Mouse (Mus musculus): ENCODE measurements around the gene Fam163b. TPM values are rescaled to one million over a fixed set of nuclear protein-coding genes. Genes with fewer than 3 reads are reported as not detected.

The Fam163b gene
- total and polyA plus RNA-seq, 3 experiments, result not detected

DNA sequence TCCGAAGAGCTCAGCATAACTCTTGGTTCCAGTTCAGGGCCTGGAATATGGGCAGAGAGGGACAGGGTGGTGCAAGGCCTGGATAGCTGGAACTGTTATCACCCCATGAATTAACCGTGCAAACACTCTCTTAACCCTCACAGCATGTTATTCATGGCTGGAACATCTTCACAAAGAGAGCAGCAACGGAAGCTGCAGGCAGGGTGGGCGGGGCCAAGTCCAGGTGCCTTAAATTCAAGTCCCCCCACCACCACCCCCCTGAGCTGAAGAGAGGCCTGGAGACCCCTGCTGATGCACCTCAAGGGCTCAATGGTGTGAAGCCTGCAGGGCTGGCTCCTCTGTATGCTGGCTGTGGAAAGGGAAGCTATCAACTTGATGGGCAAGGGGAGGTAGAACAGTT is 15.8 kb downstream of the Fam163b start:
- Histone ChIP-seq H3K79me2 (ENCODE audit: control insufficient read depth, insufficient read depth, low read length, poor library complexity) (no peaks in the 10 kb centered on the region), H3K9me3 (replicated peaks; ENCODE audit: insufficient read depth, low read length) (no peaks in the 10 kb centered on the region), H3K9ac (ENCODE audit: control insufficient read depth, low read depth, low read length, poor library complexity, severe bottlenecking) (no peak overlapping the region), H3K4me3 (ENCODE audit: control insufficient read depth in 1 of 2, insufficient read depth in 1 of 2, low read depth in 2 of 2, low read length in 2 of 2) (no peak overlapping the region), H3K27me3 (ENCODE audit: control insufficient read depth in 1 of 2, insufficient read depth in 2 of 2, low read length in 2 of 2) (peaks cover 0 to 1% of the 10 kb centered on the region in 2 experiments), H3K4me1 (ENCODE audit: control insufficient read depth in 1 of 2, insufficient read depth in 2 of 2, low read length in 2 of 2) (no peaks in the 10 kb centered on the region), H3K36me3 (ENCODE audit: control insufficient read depth in 1 of 2, insufficient read depth in 2 of 2, low read length in 2 of 2) (no peaks in the 10 kb centered on the region), H3K27ac (ENCODE audit: control insufficient read depth, low read depth, low read length) (no peak overlapping the region)
- no peak for DNase-seq (ENCODE audit: low read depth, low spot score)
- TF ChIP-seq MAFK (IDR thresholded peaks at IDR 0.05; ENCODE audit: borderline replicate concordance, low read depth, low read length), result no peak

DNA sequence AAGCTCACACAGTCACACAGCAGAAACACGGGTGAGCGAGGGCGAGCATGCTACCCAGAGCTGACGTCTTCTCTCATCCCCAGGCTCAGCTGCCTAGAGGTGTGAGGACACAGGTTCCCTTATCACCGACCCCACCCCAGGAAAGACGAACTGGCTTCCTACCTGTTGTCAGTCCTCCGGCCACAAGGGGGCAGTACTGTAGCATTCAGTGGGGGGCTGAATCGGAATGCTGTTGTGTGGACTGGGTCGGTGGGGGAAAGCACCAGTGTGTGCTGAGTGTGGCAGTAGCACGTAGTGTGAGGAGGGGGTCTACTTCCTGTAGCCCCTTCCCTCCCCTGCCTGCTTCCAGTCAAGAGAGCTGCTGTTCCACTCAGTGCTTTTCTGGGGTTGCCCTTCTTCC is 16.3 kb downstream of the Fam163b start:
- peak; percentile 64 for DNase-seq (ENCODE audit: low read depth, low spot score)
- H3K4me1 ChIP-seq (ENCODE audit: control insufficient read depth in 1 of 2, insufficient read depth in 2 of 2, low read length in 2 of 2), result no peaks in the 10 kb centered on the region
- no peak overlapping the region for H3K9ac ChIP-seq (ENCODE audit: control insufficient read depth, low read depth, low read length, poor library complexity, severe bottlenecking)
- H3K79me2 ChIP-seq (ENCODE audit: control insufficient read depth, insufficient read depth, low read length, poor library complexity), result no peaks in the 10 kb centered on the region
- H3K36me3 ChIP-seq (ENCODE audit: control insufficient read depth in 1 of 2, insufficient read depth in 2 of 2, low read length in 2 of 2), result no peaks in the 10 kb centered on the region
- no peak overlapping the region for H3K4me3 ChIP-seq (ENCODE audit: control insufficient read depth in 1 of 2, insufficient read depth in 1 of 2, low read depth in 2 of 2, low read length in 2 of 2)
- no peaks in the 10 kb centered on the region for H3K9me3 ChIP-seq (replicated peaks; ENCODE audit: insufficient read depth, low read length)
- H3K27ac ChIP-seq (ENCODE audit: control insufficient read depth, low read depth, low read length), result no peak overlapping the region
- peaks cover 0 to 1% of the 10 kb centered on the region in 2 experiments for H3K27me3 ChIP-seq (ENCODE audit: control insufficient read depth in 1 of 2, insufficient read depth in 2 of 2, low read length in 2 of 2)
- peak; percentile 29; the same call in 1 of the 2 replicates for TF ChIP-seq ZC3H11A (IDR thresholded peaks at IDR 0.05; ENCODE audit: low read depth, low read length)
- no peak for TF ChIP-seq POLR2AphosphoS2 (IDR thresholded peaks at IDR 0.05; ENCODE audit: low read length)
- no peak for TF ChIP-seq POLR2AphosphoS5 (IDR thresholded peaks at IDR 0.05; ENCODE audit: borderline replicate concordance, low read depth, low read length)
- no peak for TF ChIP-seq USF1 (IDR thresholded peaks at IDR 0.05; ENCODE audit: low read depth, low read length)
- no peak for TF ChIP-seq NELFE (IDR thresholded peaks at IDR 0.05; ENCODE audit: low read depth, low read length)
- TF ChIP-seq TAL1 (IDR thresholded peaks at IDR 0.05; ENCODE audit: low read length), result no peak
- TF ChIP-seq MYC (IDR thresholded peaks at IDR 0.05; ENCODE audit: low read depth, low read length), result no peak
- TF ChIP-seq NRF1 (IDR thresholded peaks at IDR 0.05; ENCODE audit: insufficient read depth, low read depth, low read length, poor library complexity, severe bottlenecking), result no peak
- TF ChIP-seq CHD1 (IDR thresholded peaks at IDR 0.05; ENCODE audit: low read depth, low read length), result no peak
- TF ChIP-seq HCFC1 (IDR thresholded peaks at IDR 0.05; ENCODE audit: low read depth, low read length), result no peak
- TF ChIP-seq TCF12 (IDR thresholded peaks at IDR 0.05; ENCODE audit: low read depth, low read length), result no peak
- no peak for TF ChIP-seq TBP (IDR thresholded peaks at IDR 0.05; ENCODE audit: low read depth, low read length)
- no peak for TF ChIP-seq JUND (IDR thresholded peaks at IDR 0.05; ENCODE audit: low read depth, low read length)
- no peak for TF ChIP-seq CHD2 (IDR thresholded peaks at IDR 0.05; ENCODE audit: low read length)
- no peak for TF ChIP-seq ELF1 (IDR thresholded peaks at IDR 0.05; ENCODE audit: low read depth, low read length)
- no peak for TF ChIP-seq UBTF (IDR thresholded peaks at IDR 0.05; ENCODE audit: borderline replicate concordance, insufficient read depth, low read depth, low read length)
- TF ChIP-seq KAT2A (conservative IDR thresholded peaks at IDR 0.05; ENCODE audit: low read depth, low read length), result no peak
- TF ChIP-seq ZMIZ1 (IDR thresholded peaks at IDR 0.05; ENCODE audit: low read depth, low read length), result no peak
- no peak for TF ChIP-seq MAFK (IDR thresholded peaks at IDR 0.05; ENCODE audit: borderline replicate concordance, low read depth, low read length)
- TF ChIP-seq MAX (IDR thresholded peaks at IDR 0.05; ENCODE audit: low read length), result no peak
- no peak for TF ChIP-seq ZKSCAN1 (IDR thresholded peaks at IDR 0.05; ENCODE audit: low read depth, low read length)
- TF ChIP-seq RAD21 (IDR thresholded peaks at IDR 0.05; ENCODE audit: low read depth, low read length), result peak; percentile 54
- no peak for TF ChIP-seq USF2 (IDR thresholded peaks at IDR 0.05; ENCODE audit: borderline replicate concordance in 1 of 2, insufficient read depth in 1 of 2, low read depth in 1 of 2, low read length in 2 of 2)
- TF ChIP-seq GABPA (IDR thresholded peaks at IDR 0.05; ENCODE audit: low read depth, low read length), result no peak
- TF ChIP-seq ZNF384 (IDR thresholded peaks at IDR 0.05; ENCODE audit: low read depth, low read length), result no peak
- TF ChIP-seq CTCF (IDR thresholded peaks at IDR 0.05 in 2 of 3, conservative IDR thresholded peaks at IDR 0.05 in 1 of 3; ENCODE audit: control insufficient read depth in 1 of 3, insufficient read depth in 1 of 3, low read depth in 2 of 3, low read length in 3 of 3, poor library complexity in 1 of 3, severe bottlenecking in 1 of 3), result peak; percentile 79 to 92 (median 84)
- TF ChIP-seq SIN3A (IDR thresholded peaks at IDR 0.05; ENCODE audit: low read length), result no peak
- no peak for TF ChIP-seq BHLHE40 (IDR thresholded peaks at IDR 0.05; ENCODE audit: borderline replicate concordance, low read depth, low read length)
- TF ChIP-seq GATA1 (IDR thresholded peaks at IDR 0.05; ENCODE audit: low read depth, low read length), result no peak
- no peak for TF ChIP-seq EP300 (IDR thresholded peaks at IDR 0.05; ENCODE audit: low read depth in 1 of 2, low read length in 2 of 2)
- TF ChIP-seq MEF2A (IDR thresholded peaks at IDR 0.05; ENCODE audit: extremely low read depth, insufficient replicate concordance, low read depth, low read length, poor library complexity, severe bottlenecking), result no peak
- TF ChIP-seq RCOR1 (IDR thresholded peaks at IDR 0.05; ENCODE audit: low read depth, low read length), result no peak

Measured in MEL (cell line).